8 mouse cellular contexts compared by ENCODE assay signal in the genomic region with DNA sequence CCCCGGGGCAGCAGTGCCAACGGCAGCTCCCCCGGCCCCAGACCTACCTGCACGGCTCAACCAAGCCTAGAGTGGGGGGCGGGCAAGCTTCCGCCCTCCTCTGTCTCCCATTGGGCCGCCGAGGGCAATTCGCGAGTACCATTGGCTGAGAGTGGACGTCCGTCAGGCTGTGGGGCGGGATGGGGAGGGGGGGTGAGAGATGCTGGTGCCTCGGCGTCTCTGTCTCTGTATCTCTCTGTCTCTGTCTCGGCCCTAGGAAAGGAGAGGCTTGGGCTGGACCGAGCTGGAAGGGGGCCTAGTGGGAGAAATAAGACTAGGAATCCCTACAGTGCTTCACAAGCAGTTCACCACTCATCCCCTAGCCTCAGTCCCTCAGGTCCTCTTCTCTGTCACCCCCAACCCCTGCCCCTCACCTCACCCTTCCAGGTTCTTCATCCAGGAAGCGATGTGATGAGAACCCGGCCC. TPM values are rescaled to one million over a fixed set of nuclear protein-coding genes. Genes with fewer than 3 reads are reported as not detected.
DNase-seq lines count a peak whose midpoint lies in the region; ATAC-seq lines count a peak whose summit lies in the region.

No protein-coding gene starts in this region.

- under 1% methylated on average over 18 of the region's 19 CpGs for WGBS in hindbrain, embryonic 15.5 days

- H3K4me3 ChIP-seq in hindbrain, embryonic 15.5 days = peak overlapping the region; percentile 97

- peak overlapping the region; percentile 95 for H3K9ac ChIP-seq in hindbrain, embryonic 15.5 days

- peak; percentile 100 for ATAC-seq in hindbrain, embryonic 15.5 days (ENCODE audit: low FRiP score, low read depth)

- H3K4me2 ChIP-seq in hindbrain, embryonic 15.5 days = peak overlapping the region; percentile 88

- H3K36me3 ChIP-seq in hindbrain, embryonic 15.5 days = 0 out of 2 replicates have a peak, but pooled peaks cover 3% of the 10 kb centered on the region

- no peaks in the 10 kb centered on the region for H3K27me3 ChIP-seq in hindbrain, embryonic 15.5 days

- H3K4me1 ChIP-seq in hindbrain, embryonic 15.5 days (replicated peaks) = peaks cover 26% of the 10 kb centered on the region

- no peaks in the 10 kb centered on the region for H3K9me3 ChIP-seq in hindbrain, embryonic 15.5 days

- H3K27ac ChIP-seq in hindbrain, embryonic 15.5 days (replicated peaks) = peak overlapping the region; percentile 82

- DNase-seq in T-cell, adult 2 months (ENCODE audit: low spot score) = peak; percentile 89
- peak; percentile 90 to 93 for DNase-seq in cerebellum, postnatal 36 days
- DNase-seq in frontal cortex, postnatal 36 days (ENCODE audit: low spot score in 2 of 2) = peak; percentile 88 to 89
- peak; percentile 78 for DNase-seq in left cerebral cortex, adult 11 months (ENCODE audit: low spot score)
- DNase-seq in lung, postnatal 4 days = peak; percentile 92 to 93
- DNase-seq in retina, postnatal 7 days (ENCODE audit: low read depth, low spot score) = peak; percentile 86
- DNase-seq in urinary bladder, adult 2 months (ENCODE audit: low spot score) = peak; percentile 85

RNA-seq across cellular contexts. Expression of gene Kansl1, which starts 0.7 kb away (rescaled TPM):
- 26.0 and 29.0 TPM in 2 replicates for polyA plus RNA-seq in hindbrain, embryonic 15.5 days (2015; fragmentation: Nextera tagmentation; extraction: Ambion mirVana)
- 44.5 and 47.8 TPM in 2 replicates for polyA plus RNA-seq in urinary bladder, adult 2 months (2012; rRNA removed)

Comparison
In these comparisons a context has a peak if more than half of its experiments do, and no peak if none do; other contexts are left out.
1. Peak in every context shown above with its lines: DNase-seq, ATAC-seq, H3K4me3 ChIP-seq and H3K27ac ChIP-seq.